Mouse (Mus musculus): ENCODE measurements around the gene Fez1. TPM values are rescaled to one million over a fixed set of nuclear protein-coding genes. Genes with fewer than 3 reads are reported as not detected.

The Fez1 gene
- total RNA-seq, 2 experiments from 2014 or later = 265 to 298 TPM

- intact Hi-C loops (cut with DNase I) = no loop called here
- peak in 1 of 2 experiments; percentile 53 for DNase-seq (ENCODE audit: low spot score in 2 of 2)
Observed at GRCm38 (mm10) chr9:36882034-36882745, 60.5 kb downstream of the Fez1 start.

GRCm38 (mm10) chr9:36883569-36883968 is 61.9 kb downstream of the Fez1 start:
- intact Hi-C loops (cut with DNase I) = no loop called here
- no peak for DNase-seq (ENCODE audit: low spot score in 2 of 2)

DNA sequence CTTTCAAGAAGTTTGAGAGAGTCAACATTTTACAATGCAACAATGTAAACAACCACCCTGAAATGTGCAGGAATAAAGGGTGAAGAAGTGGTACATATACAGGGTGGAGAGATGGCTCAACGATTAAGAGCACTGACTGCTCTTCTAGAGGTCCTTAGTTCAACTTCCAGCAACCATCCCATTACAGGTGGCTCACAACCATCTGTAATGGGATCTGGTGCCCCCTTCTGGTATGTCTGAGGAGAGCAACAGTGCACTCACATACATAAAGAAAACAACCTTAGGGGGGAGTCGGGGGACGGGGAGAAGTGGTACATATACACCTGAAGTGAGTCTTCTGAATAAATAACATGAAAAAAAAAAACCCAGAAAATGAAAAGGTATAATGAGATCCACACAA is 63.6 kb downstream of the Fez1 start:
- intact Hi-C loops (cut with DNase I) = no loop called here
- no peak for DNase-seq (ENCODE audit: low spot score in 2 of 2)

DNA sequence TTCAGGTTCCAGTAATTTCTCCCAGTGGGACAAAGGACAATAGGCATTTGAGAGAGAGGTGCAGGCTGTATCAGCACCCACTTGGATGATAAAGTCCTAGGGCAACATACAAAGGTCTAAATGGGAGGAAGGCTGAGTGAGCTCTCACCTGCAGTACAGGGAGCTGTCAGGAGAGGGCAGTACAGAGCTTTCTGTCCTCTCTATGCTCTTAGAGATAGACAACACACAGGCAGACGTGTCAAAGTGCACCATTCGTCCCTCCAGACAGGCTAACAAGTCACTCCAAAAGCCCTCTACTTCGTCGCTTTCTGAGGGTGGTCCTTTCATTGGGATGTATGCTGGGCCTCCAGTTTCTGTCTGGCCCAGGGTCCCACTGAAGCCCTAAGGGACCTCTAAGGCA is 68.9 kb downstream of the Fez1 start:
- peak; percentile 55 to 56 for DNase-seq (ENCODE audit: low spot score in 2 of 2)
- intact Hi-C loops (cut with DNase I) = loop anchor here (5.0 kb wide), 1 partner anchor 337 kb away; no protein-coding TSS in a partner anchor

- intact Hi-C loops (cut with DNase I) = loop anchor here (5.0 kb wide), 1 partner anchor 334 kb away; no protein-coding TSS in a partner anchor
- DNase-seq (ENCODE audit: low spot score in 2 of 2) = no peak
Observed at GRCm38 (mm10) chr9:36893413-36893990, 71.8 kb downstream of the Fez1 start.

GRCm38 (mm10) chr9:36894242-36894641 is 72.6 kb downstream of the Fez1 start:
- intact Hi-C loops (cut with DNase I) = loop anchor here (5.0 kb wide), 1 partner anchor 333 kb away; no protein-coding TSS in a partner anchor
- DNase-seq (ENCODE audit: low spot score in 2 of 2) = no peak

DNA sequence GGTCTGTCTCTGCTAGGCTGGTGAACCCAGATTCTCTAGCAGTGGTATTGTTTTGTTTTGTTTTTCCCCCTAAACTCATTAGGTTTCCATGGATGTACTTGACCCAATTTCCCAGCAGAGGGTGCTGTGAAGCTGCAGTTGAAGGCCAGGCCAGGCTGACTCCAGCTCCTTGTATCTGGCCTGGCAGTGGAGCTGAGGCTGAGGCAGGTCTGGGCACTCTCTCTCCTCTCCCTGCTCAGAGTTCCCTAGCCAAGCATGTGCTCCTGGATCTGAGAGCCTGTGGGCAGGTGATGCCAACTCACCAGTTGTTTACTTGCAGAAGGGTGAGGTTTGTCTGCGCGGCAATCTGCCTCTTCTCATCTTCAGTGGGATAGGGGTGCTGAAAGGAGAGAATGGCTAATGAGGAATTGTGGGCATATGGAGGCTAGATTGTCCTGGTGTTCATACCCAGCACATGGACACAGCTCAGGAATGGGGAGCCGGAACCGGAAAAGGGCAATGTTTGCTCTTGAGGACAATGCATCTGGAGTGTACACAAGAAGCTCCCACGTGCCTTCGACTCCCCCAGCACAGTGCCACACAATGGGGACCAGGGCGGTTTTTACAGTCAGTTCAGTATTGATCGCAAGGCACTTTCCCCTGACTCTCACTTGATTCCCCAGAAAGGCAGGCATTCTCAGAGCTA is 73.5 kb downstream of the Fez1 start:
- intact Hi-C loops (cut with DNase I) = loop anchor here (1.0 to 5.0 kb wide), 3 partner anchors 72 to 432 kb away; partner anchors contain the start of gene Pknox2
- DNase-seq (ENCODE audit: low spot score in 2 of 2) = peak; percentile 67 to 73

- intact Hi-C loops (cut with DNase I) = loop anchor here (5.0 kb wide), 2 partner anchors 69 to 429 kb away; no protein-coding TSS in a partner anchor
- peak in 1 of 2 experiments; percentile 50 for DNase-seq (ENCODE audit: low spot score in 2 of 2)
Observed at GRCm38 (mm10) chr9:36898560-36898959, 76.9 kb downstream of the Fez1 start.

- intact Hi-C loops (cut with DNase I) = no loop called here
- DNase-seq (ENCODE audit: low spot score in 2 of 2) = no peak
Observed at GRCm38 (mm10) chr9:36900464-36900863, 78.8 kb downstream of the Fez1 start.

DNA sequence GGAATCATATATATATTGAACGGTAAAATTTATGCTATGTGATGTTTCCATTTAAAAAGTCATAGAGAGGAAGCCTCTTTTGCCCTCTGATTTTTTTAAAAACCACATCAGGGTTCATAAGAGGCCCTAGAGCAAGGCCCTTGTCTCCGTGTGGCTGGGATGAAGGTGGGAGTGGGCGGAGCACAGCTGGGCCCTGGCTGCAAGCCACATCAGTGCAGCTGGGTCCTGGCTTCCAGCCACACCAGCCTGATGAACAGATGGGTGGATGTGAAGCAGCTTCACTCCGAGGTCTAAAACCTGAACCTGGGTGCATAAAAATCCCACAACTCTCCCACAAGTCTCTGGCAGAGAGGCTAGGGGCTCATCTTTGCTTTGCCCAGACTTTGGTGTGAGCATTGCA is 83.8 kb downstream of the Fez1 start:
- no peak for DNase-seq (ENCODE audit: low spot score in 2 of 2)
- intact Hi-C loops (cut with DNase I) = no loop called here

DNA sequence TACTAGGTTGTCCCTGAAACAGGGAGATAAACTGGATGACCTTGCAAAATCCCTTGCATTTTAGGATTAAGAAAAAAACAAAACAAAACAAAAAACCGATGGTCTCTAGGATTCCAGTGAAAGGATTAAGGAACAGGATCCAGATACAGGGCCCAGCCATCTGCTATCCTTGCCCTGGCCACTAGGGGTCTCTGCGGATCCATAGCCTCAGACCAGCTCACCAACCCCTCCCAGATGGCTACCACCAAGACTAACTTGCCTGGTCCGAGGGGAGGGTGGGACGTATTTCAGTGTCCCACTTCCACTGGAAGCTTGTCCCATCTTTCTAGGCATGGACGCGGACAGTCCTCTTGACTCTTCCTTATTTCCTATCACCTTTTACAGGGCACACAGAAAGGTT is 94.7 kb downstream of the Fez1 start:
- intact Hi-C loops (cut with DNase I) = loop anchor here (1.0 to 5.0 kb wide), 2 partner anchors 46 to 230 kb away; no protein-coding TSS in a partner anchor
- DNase-seq (ENCODE audit: low spot score in 2 of 2) = peak; percentile 85

DNA sequence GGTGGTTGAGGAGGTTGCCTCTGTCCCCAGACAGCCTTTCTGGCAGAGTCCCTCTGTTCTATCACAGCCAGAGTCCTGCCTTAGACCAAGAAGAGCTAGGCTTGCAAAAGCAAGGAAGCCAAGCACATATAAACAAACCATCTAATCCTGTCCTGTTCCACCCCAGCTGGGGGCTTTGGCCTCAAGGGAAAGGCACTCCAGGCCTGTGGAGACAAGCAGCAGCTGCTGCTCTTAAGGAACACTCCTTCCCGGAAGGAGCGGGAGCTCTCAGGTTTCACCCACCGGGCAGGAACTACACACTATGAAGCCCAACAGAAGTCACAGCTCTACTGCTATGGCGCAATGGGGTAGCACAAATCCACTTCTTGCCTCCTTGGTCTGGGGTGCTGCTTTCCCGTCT is 95.3 kb downstream of the Fez1 start:
- intact Hi-C loops (cut with DNase I) = loop anchor here (1.0 to 5.0 kb wide), 2 partner anchors 45 to 229 kb away; no protein-coding TSS in a partner anchor
- DNase-seq (ENCODE audit: low spot score in 2 of 2) = no peak

GRCm38 (mm10) chr9:36918582-36918981 is 96.9 kb downstream of the Fez1 start:
- no peak for DNase-seq (ENCODE audit: low spot score in 2 of 2)
- intact Hi-C loops (cut with DNase I) = loop anchor here (5.0 kb wide), 1 partner anchor 44 kb away; no protein-coding TSS in a partner anchor

DNA sequence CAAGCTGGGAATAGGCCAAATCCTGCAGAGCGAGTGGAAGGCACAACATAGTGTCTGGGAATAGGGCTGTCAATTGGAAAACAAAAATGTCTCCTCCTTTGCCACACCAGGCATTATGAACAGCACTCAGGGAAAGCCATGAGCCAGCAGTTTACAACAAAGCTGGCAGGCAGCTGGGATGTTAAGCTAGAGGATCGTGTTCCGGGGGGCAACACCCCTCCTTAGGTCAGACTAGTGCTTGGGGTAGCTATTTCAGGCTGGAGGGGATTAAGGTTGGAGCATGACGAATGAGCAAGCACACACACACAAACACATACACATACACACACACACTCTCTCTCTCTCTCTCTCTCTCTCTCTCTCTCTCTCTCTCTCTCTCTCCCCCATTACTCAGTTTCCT is 97.8 kb downstream of the Fez1 start:
- intact Hi-C loops (cut with DNase I) = loop anchor here (5.0 kb wide), 1 partner anchor 43 kb away; no protein-coding TSS in a partner anchor

GRCm38 (mm10) chr9:36921718-36922415 is 100.2 kb downstream of the Fez1 start:
- DNase-seq (ENCODE audit: low spot score in 2 of 2) = no peak

More for the DNA sequence above, 97.8 kb downstream of the Fez1 start:
- DNase-seq (ENCODE audit: low spot score in 2 of 2) = no peak

DNA sequence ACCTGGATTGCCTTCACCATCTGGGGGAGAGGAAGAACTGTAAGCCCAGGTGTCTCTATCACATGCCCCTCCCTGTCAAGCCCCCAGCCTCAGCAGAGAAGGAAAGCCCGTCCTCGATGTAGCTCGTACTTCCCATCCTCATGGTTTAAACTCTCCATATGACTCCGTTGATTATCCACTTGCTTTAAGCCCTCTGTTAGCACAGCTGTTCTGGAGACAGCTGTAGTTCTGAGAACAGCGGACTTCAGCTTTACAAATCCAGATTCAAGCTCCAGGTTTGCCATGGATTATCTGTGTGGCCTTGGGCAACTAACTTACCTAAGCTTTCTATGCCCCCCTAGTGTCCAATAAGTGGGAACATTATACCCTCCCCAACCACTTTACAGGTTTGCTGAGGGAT is 102.1 kb downstream of the Fez1 start:
- intact Hi-C loops (cut with DNase I) = no loop called here
- no peak for DNase-seq (ENCODE audit: low spot score in 2 of 2)

More at GRCm38 (mm10) chr9:36921718-36922415, 100.2 kb downstream of the Fez1 start:
- intact Hi-C loops (cut with DNase I) = no loop called here
